Mouse (Mus musculus) embryo, embryonic 11.5 days (tissue): ENCODE results near the gene Pigc.

Experiments used
- DNase-seq: peaks from one replicate; pipeline ENCODE4 v3.0.0-alpha.2; 2012; ENCODE audit warnings: low read depth, low spot score

Gene Pigc

DNA sequence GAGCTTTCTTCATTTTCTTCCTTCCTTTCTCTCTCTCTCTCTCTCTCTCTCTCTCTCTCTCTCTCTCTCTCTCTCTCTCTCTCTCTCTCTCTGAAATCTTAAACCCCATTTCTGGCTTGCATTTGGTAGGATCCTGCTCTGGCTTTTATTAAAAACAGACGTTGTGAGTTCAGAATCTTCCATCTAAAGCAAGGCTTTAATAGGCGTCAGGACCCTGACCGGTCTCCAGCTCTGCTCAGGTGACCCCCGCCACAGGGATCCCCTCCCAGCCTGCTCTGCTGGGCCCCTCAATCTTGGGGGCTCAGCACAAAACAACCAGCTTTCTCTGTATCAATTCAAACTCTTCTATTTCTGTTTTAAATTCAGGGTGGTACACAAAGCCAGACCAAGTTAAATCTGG is 39.2 kb downstream of the Pigc start:
- DNase-seq: no peak

GRCm38 (mm10) chr1:162008631-162009067 is 39.7 kb downstream of the Pigc start:
- no peak for DNase-seq

GRCm38 (mm10) chr1:162009086-162009485 is 40.1 kb downstream of the Pigc start:
- DNase-seq: no peak

DNA sequence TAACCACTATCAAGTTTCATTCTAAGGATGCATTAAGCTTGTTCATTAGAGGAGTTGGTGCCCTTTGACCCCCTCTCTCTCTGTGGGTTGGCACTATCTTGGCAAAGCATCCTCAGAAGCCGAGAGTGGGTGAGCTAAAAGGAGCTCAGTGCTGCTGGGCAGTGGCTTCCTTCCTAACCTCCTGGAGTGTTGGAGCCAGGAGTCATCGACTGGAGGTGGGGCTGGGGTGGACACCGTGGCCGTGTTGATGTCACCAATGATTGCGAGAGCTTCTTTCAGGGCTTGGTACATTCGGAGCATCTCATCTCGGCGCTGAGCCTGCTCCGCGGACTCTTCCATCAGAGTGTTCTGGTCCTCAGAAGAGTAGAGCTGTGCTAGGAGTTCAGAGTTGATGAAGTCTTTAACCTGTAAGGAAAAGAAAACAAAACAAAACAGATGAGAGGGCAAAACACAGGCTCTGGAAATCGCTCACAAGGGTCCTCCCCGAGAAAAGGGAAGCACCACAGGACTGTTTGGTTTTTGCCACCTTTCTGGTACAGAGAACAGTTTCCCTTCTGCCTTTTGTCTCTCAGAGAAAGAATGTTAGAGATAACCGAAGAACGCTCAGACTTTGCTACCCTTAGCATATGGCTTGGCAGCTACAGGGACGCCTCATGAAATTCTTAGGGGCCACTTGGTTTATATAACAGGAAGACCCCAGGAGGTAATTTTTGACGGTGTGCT is 42.7 kb downstream of the Pigc start:
- no peak for DNase-seq

GRCm38 (mm10) chr1:162013561-162013960 is 44.6 kb downstream of the Pigc start:
- DNase-seq: no peak

DNA sequence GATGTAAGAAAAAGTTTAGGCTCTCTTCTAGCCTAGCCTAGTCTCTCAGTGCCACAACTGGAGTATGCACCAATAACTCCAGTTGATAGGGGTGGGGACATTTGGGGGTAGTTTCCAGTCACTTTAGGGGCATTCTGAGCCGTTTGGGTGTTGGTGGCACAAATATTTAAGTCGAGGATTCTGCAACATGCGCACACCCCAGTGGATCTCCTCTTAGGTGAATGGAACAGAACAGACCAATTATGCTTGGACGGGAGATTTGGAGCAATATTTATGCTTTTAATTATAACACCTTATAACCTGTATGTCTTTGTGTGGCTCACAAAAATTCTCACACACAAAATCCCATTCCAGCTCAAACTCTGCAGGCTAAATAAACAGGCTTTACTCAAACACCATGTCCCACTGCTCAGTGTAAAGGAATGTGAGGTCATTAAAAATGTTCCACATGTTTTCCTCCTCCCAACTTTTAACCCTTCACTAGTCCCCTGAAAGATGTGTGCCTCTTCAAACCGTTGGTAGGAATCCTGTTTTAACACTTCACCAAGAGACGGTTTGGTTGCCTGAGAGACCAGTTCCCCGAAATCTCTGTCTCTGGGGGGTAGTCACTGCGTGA is 46.4 kb downstream of the Pigc start:
- peak; percentile 35 for DNase-seq

- DNase-seq: peak; percentile 71
Measured at GRCm38 (mm10) chr1:162016982-162017381, 48.0 kb downstream of the Pigc start.

DNA sequence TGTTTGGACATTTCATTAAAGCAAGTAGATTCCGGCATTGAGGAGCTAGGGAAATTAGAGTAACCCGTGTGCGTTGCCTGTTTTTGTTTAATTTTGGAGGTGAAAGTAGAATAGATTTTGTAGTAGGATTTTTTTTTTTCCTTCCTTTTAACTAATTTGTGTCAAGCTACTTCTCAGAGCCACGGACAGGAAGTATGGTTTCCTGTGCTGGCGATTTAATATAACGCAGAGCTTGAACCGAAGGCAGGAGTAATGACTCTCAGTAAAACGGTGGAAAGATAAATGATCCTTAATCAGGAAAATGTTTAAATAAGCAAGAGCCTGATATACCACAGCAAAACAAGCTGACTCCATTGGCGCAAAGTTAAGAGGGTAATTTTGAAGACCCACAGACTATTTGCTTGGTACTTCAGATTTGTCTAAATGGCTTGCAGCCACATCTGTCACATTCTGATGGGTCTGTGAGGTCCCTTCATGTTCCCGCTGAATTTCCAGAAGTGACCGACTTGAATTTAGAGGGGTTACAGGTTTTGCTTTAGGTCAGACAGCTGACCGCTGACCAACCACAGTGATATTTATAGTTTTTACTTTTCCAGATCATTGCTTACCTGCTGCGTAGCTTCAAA is 49.1 kb downstream of the Pigc start:
- no peak for DNase-seq

- no peak for DNase-seq
Measured at GRCm38 (mm10) chr1:162018601-162018977, 49.6 kb downstream of the Pigc start.

- DNase-seq: peak; percentile 37
Measured at GRCm38 (mm10) chr1:162020303-162020731, 51.3 kb downstream of the Pigc start.

DNA sequence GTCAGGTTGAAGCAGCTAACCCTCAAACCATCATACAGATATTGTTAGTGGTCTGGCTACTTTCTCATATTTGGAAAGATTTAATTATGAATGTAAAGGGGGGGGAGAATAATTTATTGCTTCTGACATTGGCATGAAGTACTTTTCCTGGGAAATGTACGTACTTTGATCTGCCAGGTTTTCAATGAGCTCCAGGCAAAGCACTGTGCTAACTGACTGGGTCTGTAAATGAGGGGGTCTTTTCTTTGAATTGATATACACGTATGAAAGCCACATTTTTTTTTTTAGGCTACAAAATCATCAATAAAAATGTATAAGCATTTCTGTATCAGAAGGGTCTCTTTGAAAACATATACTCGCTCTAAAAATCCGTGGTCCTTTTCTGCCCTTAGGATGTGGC is 51.8 kb downstream of the Pigc start:
- peak; percentile 23 for DNase-seq
